Mouse (Mus musculus) neural tube, embryonic 13.5 days (tissue): ENCODE measurements around the gene Slc35e2. TPM values are rescaled to one million over a fixed set of nuclear protein-coding genes. Genes with fewer than 3 reads are reported as not detected.

ENCODE experiments used
- ATAC-seq: fragments of 200-750 bp; cut with Nextera tagmentation; 2 replicates; pipeline ENCODE4 v1.8.0; 2017; ENCODE audit warnings: low read depth, mild to moderate bottlenecking, moderate TSS enrichment, moderate library complexity
- H3K27ac ChIP-seq: fragments of 300-500 bp; sonication (generic); replicated peaks from 2 replicates; pipeline ENCODE4 v1.5.1; 2015; ENCODE audit warnings: moderate library complexity, mild to moderate bottlenecking, inconsistent platforms
- H3K27me3 ChIP-seq: fragments of 300-500 bp; sonication (generic); 2 replicates; pipeline ENCODE4 v1.6.1; 2015; ENCODE audit warnings: mild to moderate bottlenecking, inconsistent platforms
- H3K36me3 ChIP-seq: fragments of 300-500 bp; sonication (generic); 2 replicates; pipeline ENCODE4 v1.6.1; 2015; ENCODE audit warnings: mild to moderate bottlenecking, inconsistent platforms
- H3K4me1 ChIP-seq: fragments of 300-500 bp; sonication (generic); replicated peaks from 2 replicates; pipeline ENCODE4 v1.6.1; 2015; ENCODE audit warnings: inconsistent platforms
- H3K4me2 ChIP-seq: fragments of 300-500 bp; sonication (generic); 2 replicates; pipeline ENCODE4 v1.6.1; 2015; ENCODE audit warnings: inconsistent platforms, mild to moderate bottlenecking, moderate library complexity
- H3K4me3 ChIP-seq: fragments of 300-500 bp; sonication (generic); 2 replicates; pipeline ENCODE4 v1.5.1; 2015; ENCODE audit warnings: mild to moderate bottlenecking, inconsistent platforms
- H3K9ac ChIP-seq: fragments of 300-500 bp; sonication (generic); 2 replicates; pipeline ENCODE4 v1.6.1; 2015; ENCODE audit warnings: moderate library complexity, mild to moderate bottlenecking, inconsistent platforms
- H3K9me3 ChIP-seq: fragments of 300-500 bp; sonication (generic); 2 replicates; pipeline ENCODE4 v1.6.1; 2016; ENCODE audit warnings: inconsistent platforms
- WGBS: fragments of 180-500 bp; shearing (Covaris S2); methylation state at CpG from one replicate; pipeline ENCODE4 v1.1.7; 2015; 5-methylcytosine and 5-hydroxymethylcytosine counted together
- polyA plus RNA-seq: library from polyadenylated mRNA; unstranded; fragments of >200 nt; fragmentation: Nextera tagmentation; extraction: Ambion mirVana; gene quantifications from 2 replicates; pipeline ENCODE4 v1.2.1, GENCODE M21; 2015

Slc35e2 gene
- polyA plus RNA-seq, 1 experiment from 2014 or later = 14.6 TPM

- 90% methylated on average over 7 of the region's 7 CpGs for WGBS
- Histone ChIP-seq H3K4me3 (no peak overlapping the region), H3K9me3 (no peaks in the 10 kb centered on the region), H3K36me3 (peaks cover 58% of the 10 kb centered on the region), H3K4me1 (no peaks in the 10 kb centered on the region), H3K4me2 (no peak overlapping the region), H3K27me3 (no peaks in the 10 kb centered on the region), H3K27ac (no peak overlapping the region), H3K9ac (no peak overlapping the region)
- ATAC-seq = no peak
Observed at GRCm38 (mm10) chr4:155578336-155579125, 22.7 kb upstream of the Slc35e2 start.

- H3K27ac ChIP-seq = no peak overlapping the region
- H3K4me2 ChIP-seq = no peak overlapping the region
- no peaks in the 10 kb centered on the region for H3K27me3 ChIP-seq
- H3K4me1 ChIP-seq = no peaks in the 10 kb centered on the region
- no peak for ATAC-seq
- peaks cover 77% of the 10 kb centered on the region for H3K36me3 ChIP-seq
- no peak overlapping the region for H3K9ac ChIP-seq
- no peaks in the 10 kb centered on the region for H3K9me3 ChIP-seq
- 28% methylated on average over 1 of the region's 1 CpGs for WGBS
- H3K4me3 ChIP-seq = no peak overlapping the region
Observed at GRCm38 (mm10) chr4:155580420-155580819, 20.8 kb upstream of the Slc35e2 start.

- Histone ChIP-seq H3K4me1 (no peaks in the 10 kb centered on the region), H3K9me3 (no peaks in the 10 kb centered on the region), H3K36me3 (peaks cover 80% of the 10 kb centered on the region), H3K27ac (no peak overlapping the region), H3K4me2 (no peak overlapping the region), H3K27me3 (no peaks in the 10 kb centered on the region), H3K9ac (no peak overlapping the region), H3K4me3 (no peak overlapping the region)
- 94% methylated on average over 6 of the region's 6 CpGs for WGBS
- ATAC-seq = no peak
Observed at GRCm38 (mm10) chr4:155582279-155582905, 18.8 kb upstream of the Slc35e2 start.

- Histone ChIP-seq H3K4me1 (no peaks in the 10 kb centered on the region), H3K27ac (no peak overlapping the region), H3K4me3 (no peak overlapping the region), H3K4me2 (no peak overlapping the region), H3K36me3 (peaks cover 69% of the 10 kb centered on the region), H3K9me3 (no peaks in the 10 kb centered on the region), H3K27me3 (no peaks in the 10 kb centered on the region), H3K9ac (no peak overlapping the region)
- no peak for ATAC-seq
- WGBS = 92% methylated on average over 5 of the region's 5 CpGs
Observed at GRCm38 (mm10) chr4:155589356-155589755, 11.9 kb upstream of the Slc35e2 start.

GRCm38 (mm10) chr4:155591012-155591719, 10.1 kb upstream of the Slc35e2 start:
- Histone ChIP-seq H3K9ac (no peak overlapping the region), H3K27ac (no peak overlapping the region), H3K4me2 (no peak overlapping the region), H3K9me3 (no peaks in the 10 kb centered on the region), H3K4me1 (no peaks in the 10 kb centered on the region), H3K36me3 (peaks cover 51% of the 10 kb centered on the region), H3K27me3 (no peaks in the 10 kb centered on the region), H3K4me3 (no peak overlapping the region)
- WGBS = 87% methylated on average over 7 of the region's 7 CpGs
- no peak for ATAC-seq

- H3K9me3 ChIP-seq = no peaks in the 10 kb centered on the region
- no peak overlapping the region for H3K4me3 ChIP-seq
- WGBS = 45% methylated on average over 1 of the region's 1 CpGs
- no peaks in the 10 kb centered on the region for H3K4me1 ChIP-seq
- peaks cover 25% of the 10 kb centered on the region for H3K36me3 ChIP-seq
- ATAC-seq = no peak
- no peak overlapping the region for H3K9ac ChIP-seq
- no peak overlapping the region for H3K4me2 ChIP-seq
- H3K27me3 ChIP-seq = no peaks in the 10 kb centered on the region
- H3K27ac ChIP-seq = no peak overlapping the region
Observed at GRCm38 (mm10) chr4:155593780-155594179, 7.4 kb upstream of the Slc35e2 start.

GRCm38 (mm10) chr4:155595777-155596176, 5.4 kb upstream of the Slc35e2 start:
- peaks cover 7% of the 10 kb centered on the region; the same call in 1 of the 2 replicates for H3K36me3 ChIP-seq
- WGBS = 93% methylated on average over 3 of the region's 3 CpGs
- H3K27me3 ChIP-seq = no peaks in the 10 kb centered on the region

GRCm38 (mm10) chr4:155596606-155597005, 4.6 kb upstream of the Slc35e2 start:
- Histone ChIP-seq H3K36me3 (no peaks in the 10 kb centered on the region), H3K4me1 (no peaks in the 10 kb centered on the region), H3K4me3 (no peak overlapping the region), H3K27me3 (no peaks in the 10 kb centered on the region), H3K27ac (no peak overlapping the region), H3K9me3 (no peaks in the 10 kb centered on the region), H3K4me2 (no peak overlapping the region), H3K9ac (no peak overlapping the region)
- 86% methylated on average over 5 of the region's 5 CpGs for WGBS
- ATAC-seq = no peak

More at GRCm38 (mm10) chr4:155595777-155596176, 5.4 kb upstream of the Slc35e2 start:
- no peak overlapping the region for H3K4me3 ChIP-seq
- no peak overlapping the region for H3K4me2 ChIP-seq
- no peak overlapping the region for H3K9ac ChIP-seq
- no peak for ATAC-seq
- H3K9me3 ChIP-seq = no peaks in the 10 kb centered on the region
- H3K27ac ChIP-seq = no peak overlapping the region
- no peaks in the 10 kb centered on the region for H3K4me1 ChIP-seq

- H3K9me3 ChIP-seq = no peaks in the 10 kb centered on the region
- no peak overlapping the region for H3K4me3 ChIP-seq
- H3K36me3 ChIP-seq = 0 out of 2 replicates have a peak, but pooled peaks cover 7% of the 10 kb centered on the region
- H3K4me2 ChIP-seq = no peak overlapping the region
- no peaks in the 10 kb centered on the region for H3K27me3 ChIP-seq
- no peak for ATAC-seq
- 23% methylated on average over 11 of the region's 20 CpGs for WGBS
- no peak overlapping the region for H3K27ac ChIP-seq
- peaks cover 15% of the 10 kb centered on the region for H3K4me1 ChIP-seq
- H3K9ac ChIP-seq = no peak overlapping the region
Observed at GRCm38 (mm10) chr4:155598536-155598935, 2.7 kb upstream of the Slc35e2 start.

- peak overlapping the region; percentile 98 for H3K9ac ChIP-seq
- H3K4me1 ChIP-seq = peaks cover 21% of the 10 kb centered on the region
- H3K4me3 ChIP-seq = peak overlapping the region; percentile 98
- H3K9me3 ChIP-seq = no peaks in the 10 kb centered on the region
- peak overlapping the region; percentile 100 for H3K27ac ChIP-seq
- ATAC-seq = no peak
- H3K36me3 ChIP-seq = peaks cover 16% of the 10 kb centered on the region; the same call in 1 of the 2 replicates
- H3K4me2 ChIP-seq = peak overlapping the region; percentile 94
- no peaks in the 10 kb centered on the region for H3K27me3 ChIP-seq
- WGBS = 88% methylated on average over 10 of the region's 11 CpGs
Observed at GRCm38 (mm10) chr4:155599901-155600825, 1.1 kb upstream of the Slc35e2 start.

- Histone ChIP-seq H3K9ac (peak overlapping the region; percentile 98), H3K27ac (peak overlapping the region; percentile 100), H3K4me2 (peak overlapping the region; percentile 94), H3K27me3 (no peaks in the 10 kb centered on the region), H3K36me3 (peaks cover 20% of the 10 kb centered on the region; the same call in 1 of the 2 replicates), H3K4me1 (peaks cover 21% of the 10 kb centered on the region), H3K4me3 (peak overlapping the region; percentile 98), H3K9me3 (no peaks in the 10 kb centered on the region)
- under 1% methylated on average over 31 of the region's 31 CpGs for WGBS
- no peak; the same call in 1 of the 2 replicates for ATAC-seq
Observed at GRCm38 (mm10) chr4:155601997-155602456, 811 bp downstream of the Slc35e2 start.
